Mouse (Mus musculus) intestine, embryonic 16.5 days (tissue): Measurements from ENCODE around the gene Camta2. TPM values are rescaled to one million over a fixed set of nuclear protein-coding genes. Genes with fewer than 3 reads are reported as not detected.

ENCODE experiments used
- ATAC-seq: fragments of 200-750 bp; cut with Nextera tagmentation; 2 replicates; pipeline ENCODE4 v1.8.0; 2017; ENCODE audit warnings: moderate TSS enrichment, moderate library complexity
- H3K27ac ChIP-seq: fragments of 300-500 bp; sonication (generic); 2 replicates; pipeline ENCODE4 v1.5.1; 2014; ENCODE audit warnings: mild to moderate bottlenecking, low read length
- H3K27me3 ChIP-seq: fragments of 300-500 bp; sonication (generic); replicated peaks from 2 replicates; pipeline ENCODE4 v1.6.1; 2014; ENCODE audit warnings: low read length, control low read depth, mixed read lengths; ENCODE audit not compliant: control insufficient read depth, insufficient read depth
- H3K36me3 ChIP-seq: fragments of 300-500 bp; sonication (generic); 2 replicates; pipeline ENCODE4 v1.6.1; 2014; ENCODE audit warnings: low read length, control low read depth; ENCODE audit not compliant: control insufficient read depth, insufficient read depth
- H3K4me1 ChIP-seq: fragments of 300-500 bp; sonication (generic); 2 replicates; pipeline ENCODE4 v1.6.1; 2014; ENCODE audit warnings: low read length, control low read depth, mixed read lengths; ENCODE audit not compliant: control insufficient read depth, insufficient read depth
- H3K4me2 ChIP-seq: fragments of 300-500 bp; sonication (generic); 2 replicates; pipeline ENCODE4 v1.6.1; 2014; ENCODE audit warnings: low read depth, low read length, control low read depth
- H3K4me3 ChIP-seq: fragments of 300-500 bp; sonication (generic); 2 replicates; pipeline ENCODE4 v1.5.1; 2014; ENCODE audit warnings: mild to moderate bottlenecking, low read length
- H3K9ac ChIP-seq: fragments of 300-500 bp; sonication (generic); 2 replicates; pipeline ENCODE4 v1.6.1; 2014; ENCODE audit warnings: low read depth, low read length
- H3K9me3 ChIP-seq: fragments of 300-500 bp; sonication (generic); 2 replicates; pipeline ENCODE4 v1.6.1; 2016; ENCODE audit warnings: low read length, control low read depth; ENCODE audit not compliant: control insufficient read depth
- WGBS: fragments of 180-500 bp; shearing (Covaris S2); extraction: QIAGEN DNeasy Blood & Tissue Kit; methylation state at CpG from one replicate; pipeline ENCODE4 v1.1.7; 2014; 5-methylcytosine and 5-hydroxymethylcytosine counted together
- polyA plus RNA-seq: library from polyadenylated mRNA; unstranded; fragments of >200 nt; fragmentation: Nextera tagmentation; extraction: Ambion mirVana; gene quantifications from 2 replicates; pipeline ENCODE4 v1.2.1, GENCODE M21; 2015

The Camta2 gene
- polyA plus RNA-seq, 1 experiment from 2014 or later: 14.2 TPM

GRCm38 (mm10) chr11:70718481-70718880 is 30.6 kb upstream of the Camta2 start:
- Histone ChIP-seq H3K4me2 (no peak overlapping the region), H3K4me1 (peaks cover 9% of the 10 kb centered on the region; the same call in 1 of the 2 replicates), H3K4me3 (no peak overlapping the region), H3K9ac (no peak overlapping the region), H3K27ac (no peak overlapping the region), H3K36me3 (peaks cover 29% of the 10 kb centered on the region), H3K27me3 (no peaks in the 10 kb centered on the region), H3K9me3 (no peaks in the 10 kb centered on the region)
- ATAC-seq: no peak
- 77% methylated on average over 5 of the region's 5 CpGs for WGBS

GRCm38 (mm10) chr11:70715832-70716231 is 27.9 kb upstream of the Camta2 start:
- 86% methylated on average over 6 of the region's 6 CpGs for WGBS
- Histone ChIP-seq H3K4me2 (no peak overlapping the region), H3K4me3 (no peak overlapping the region), H3K36me3 (peaks cover 20% of the 10 kb centered on the region; the same call in 1 of the 2 replicates), H3K9me3 (no peaks in the 10 kb centered on the region), H3K27me3 (no peaks in the 10 kb centered on the region), H3K4me1 (peaks cover 12% of the 10 kb centered on the region; the same call in 1 of the 2 replicates), H3K27ac (no peak overlapping the region), H3K9ac (no peak overlapping the region)
- no peak for ATAC-seq

- WGBS: 73% methylated on average over 6 of the region's 6 CpGs
- Histone ChIP-seq H3K4me2 (no peak overlapping the region), H3K27ac (peak overlapping the region; percentile 46), H3K27me3 (no peaks in the 10 kb centered on the region), H3K9ac (no peak overlapping the region), H3K4me1 (peaks cover 12% of the 10 kb centered on the region; the same call in 1 of the 2 replicates), H3K9me3 (no peaks in the 10 kb centered on the region), H3K36me3 (peaks cover 12% of the 10 kb centered on the region), H3K4me3 (no peak overlapping the region)
- ATAC-seq: peak; percentile 51
These were observed 25.3 kb upstream of the Camta2 start for GRCm38 (mm10) chr11:70713222-70713621.

- Histone ChIP-seq H3K9me3 (no peaks in the 10 kb centered on the region), H3K9ac (no peak overlapping the region), H3K4me3 (no peak overlapping the region), H3K27me3 (no peaks in the 10 kb centered on the region), H3K36me3 (peaks cover 5% of the 10 kb centered on the region), H3K4me1 (peaks cover 12% of the 10 kb centered on the region; the same call in 1 of the 2 replicates), H3K27ac (no peak overlapping the region), H3K4me2 (no peak overlapping the region)
- 93% methylated on average over 10 of the region's 10 CpGs for WGBS
- ATAC-seq: no peak
These were observed 23.1 kb upstream of the Camta2 start for GRCm38 (mm10) chr11:70711026-70711425.

GRCm38 (mm10) chr11:70706127-70706526 is 18.2 kb upstream of the Camta2 start:
- Histone ChIP-seq H3K36me3 (peaks cover 6% of the 10 kb centered on the region), H3K4me3 (no peak overlapping the region), H3K4me2 (no peak overlapping the region), H3K9me3 (no peaks in the 10 kb centered on the region), H3K27me3 (no peaks in the 10 kb centered on the region), H3K27ac (no peak overlapping the region), H3K9ac (no peak overlapping the region), H3K4me1 (peaks cover 18% of the 10 kb centered on the region)
- no peak; the same call in 1 of the 2 replicates for ATAC-seq
- WGBS: 69% methylated on average over 3 of the region's 3 CpGs

GRCm38 (mm10) chr11:70702781-70703180 is 14.9 kb upstream of the Camta2 start:
- H3K4me1 ChIP-seq: peaks cover 19% of the 10 kb centered on the region
- H3K27me3 ChIP-seq: no peaks in the 10 kb centered on the region
- peak overlapping the region; percentile 50; the same call in 1 of the 2 replicates for H3K9ac ChIP-seq
- H3K9me3 ChIP-seq: no peaks in the 10 kb centered on the region
- no peak for ATAC-seq
- WGBS: 68% methylated on average over 6 of the region's 6 CpGs
- no peak overlapping the region for H3K27ac ChIP-seq
- peak overlapping the region; percentile 93; the same call in 1 of the 2 replicates for H3K4me2 ChIP-seq
- H3K4me3 ChIP-seq: no peak overlapping the region
- H3K36me3 ChIP-seq: peaks cover 4% of the 10 kb centered on the region

GRCm38 (mm10) chr11:70701984-70702733 is 14.3 kb upstream of the Camta2 start:
- no peak for ATAC-seq
- Histone ChIP-seq H3K27ac (no peak overlapping the region), H3K36me3 (peaks cover 4% of the 10 kb centered on the region), H3K9me3 (no peaks in the 10 kb centered on the region), H3K4me2 (peak overlapping the region; percentile 93), H3K9ac (peak overlapping the region; percentile 95), H3K27me3 (no peaks in the 10 kb centered on the region), H3K4me3 (peak overlapping the region; percentile 85), H3K4me1 (peaks cover 19% of the 10 kb centered on the region)
- 74% methylated on average over 6 of the region's 6 CpGs for WGBS

- Histone ChIP-seq H3K9me3 (no peaks in the 10 kb centered on the region), H3K9ac (peak overlapping the region; percentile 95), H3K4me3 (peak overlapping the region; percentile 85), H3K27ac (peak overlapping the region; percentile 98), H3K36me3 (peaks cover 4% of the 10 kb centered on the region), H3K4me1 (peaks cover 19% of the 10 kb centered on the region), H3K4me2 (peak overlapping the region; percentile 93), H3K27me3 (no peaks in the 10 kb centered on the region)
- 9% methylated on average over 10 of the region's 10 CpGs for WGBS
- ATAC-seq: peak; percentile 11; the same call in 1 of the 2 replicates
These were observed 13.5 kb upstream of the Camta2 start for GRCm38 (mm10) chr11:70701221-70701955.

- peak; percentile 74 for ATAC-seq
- Histone ChIP-seq H3K27me3 (no peaks in the 10 kb centered on the region), H3K9me3 (no peaks in the 10 kb centered on the region), H3K4me1 (peaks cover 19% of the 10 kb centered on the region), H3K27ac (peak overlapping the region; percentile 98), H3K4me2 (peak overlapping the region; percentile 93), H3K4me3 (peak overlapping the region; percentile 85), H3K36me3 (peaks cover 2% of the 10 kb centered on the region), H3K9ac (peak overlapping the region; percentile 95)
- WGBS: under 1% methylated on average over 34 of the region's 34 CpGs
These were observed 12.7 kb upstream of the Camta2 start for GRCm38 (mm10) chr11:70700613-70701012.
